Mouse (Mus musculus) layer of hippocampus, postnatal 10 days (tissue): Measurements from ENCODE around the gene Rab5a. TPM values are rescaled to one million over a fixed set of nuclear protein-coding genes. Genes with fewer than 3 reads are reported as not detected.

Experiments used
- DNase-seq, 2 experiments: peaks; one replicate each; pipeline ENCODE4 v3.0.0; 2021; ENCODE audit warnings: low spot score in 2 of 2
- total RNA-seq, 2 experiments: library from RNA; stranded (reverse); gene quantifications; 2 replicates each; pipeline ENCODE4 v1.2.3; 2021

Rab5a gene
- total RNA-seq, 2 experiments from 2014 or later, result 120 to 123 TPM

GRCm38 (mm10) chr17:53542536-53542935 is 63.5 kb downstream of the Rab5a start:
- DNase-seq, result no peak

- DNase-seq, result peak; percentile 23 to 24
Observed at GRCm38 (mm10) chr17:53543591-53544324, 64.7 kb downstream of the Rab5a start.

GRCm38 (mm10) chr17:53551306-53552299 is 72.6 kb downstream of the Rab5a start:
- DNase-seq, result no peak

GRCm38 (mm10) chr17:53554088-53554487 is 75.1 kb downstream of the Rab5a start:
- DNase-seq, result no peak

- DNase-seq, result no peak
Observed at GRCm38 (mm10) chr17:53554813-53555212, 75.8 kb downstream of the Rab5a start.

Other genes starting within 250 kb of the Rab5a start
- gene Efhb, start 15.9 kb upstream of the Rab5a start, total RNA-seq, result 1 to 10 TPM in 1 of 2 experiments, under 1 TPM in 1; 0.89 to 1.3 TPM
- gene Pp2d1, start 60.2 kb downstream of the Rab5a start, total RNA-seq, result not detected
- gene Kat2b, start 87.6 kb downstream of the Rab5a start, total RNA-seq, result 10 to 100 TPM; 14.1 to 14.6 TPM
- 1 to 10 TPM; 1.0 to 1.2 TPM for gene Sgo1, start 210.1 kb downstream of the Rab5a start, total RNA-seq